Mouse (Mus musculus) lung, postnatal 0 days (tissue): ENCODE results near the gene Mef2c.

ENCODE experiments used
- CTCF ChIP-seq: IDR thresholded peaks from 2 replicates; pipeline ENCODE4 v1.5.1; 2016; ENCODE audit warnings: antibody characterized with exemption, mild to moderate bottlenecking
- EP300 ChIP-seq: IDR thresholded peaks from 2 replicates; pipeline ENCODE4 v1.6.1; 2016; ENCODE audit warnings: antibody characterized with exemption, mild to moderate bottlenecking, control low read depth

GRCm38 (mm10) chr13:83654889-83655769, 151.3 kb downstream of the Mef2c start:
- TF ChIP-seq CTCF = peak; percentile 86
- TF ChIP-seq EP300 = no peak
